Mouse (Mus musculus): Measurements from ENCODE around the gene Golgb1. TPM values are rescaled to one million over a fixed set of nuclear protein-coding genes. Genes with fewer than 3 reads are reported as not detected.
"Not testable (repeated sequence)": the region's sequence is repeated elsewhere in the genome, so short reads cannot be mapped to it uniquely, and the experiment has no call there.

The Golgb1 gene
- 91.6 and 97.5 TPM in 2 replicates for polyA plus RNA-seq (2015; fragmentation: Nextera tagmentation; extraction: Ambion mirVana)

- peak within 1 kb of the TSS; percentile 83 for H3K4me3 ChIP-seq (replicated peaks)
- WGBS = under 1% methylated on average over 43 of the region's 43 CpGs
- H3K4me1 ChIP-seq (replicated peaks) = peaks cover 31% of the 10 kb centered on the region
- peak within 1 kb of the TSS; percentile 81 for H3K4me2 ChIP-seq (replicated peaks)
- no peaks in the 10 kb centered on the region for H3K9me3 ChIP-seq
- H3K36me3 ChIP-seq = peaks cover 15% of the 10 kb centered on the region
- H3K27ac ChIP-seq = peak within 1 kb of the TSS; percentile 82
- no peaks in the 10 kb centered on the region for H3K27me3 ChIP-seq
- ATAC-seq = peak; percentile 100
- peak within 1 kb of the TSS; percentile 91 for H3K9ac ChIP-seq (replicated peaks)
These were observed at the start of gene Golgb1, which contains the start of gene Eaf2 for GRCm38 (mm10) chr16:36874583-36875275. Gene Golgb1, plus strand, starts transcription at chr16:36875140. Gene Eaf2, minus strand, starts transcription at chr16:36875003.

- no peak for ATAC-seq
- Histone ChIP-seq H3K4me3 (replicated peaks) (peak overlapping the region; percentile 79), H3K4me1 (replicated peaks) (peaks cover 26% of the 10 kb centered on the region), H3K9me3 (no peaks in the 10 kb centered on the region), H3K36me3 (no peaks in the 10 kb centered on the region), H3K27me3 (peaks cover 4% of the 10 kb centered on the region; the same call in 1 of the 2 replicates), H3K9ac (replicated peaks) (peak overlapping the region; percentile 24; the same call in 1 of the 2 replicates), H3K27ac (no peak overlapping the region), H3K4me2 (replicated peaks) (peak overlapping the region; percentile 72)
- WGBS = 6% methylated on average over 11 of the region's 11 CpGs
These were observed 47.3 kb upstream of the Golgb1 start for GRCm38 (mm10) chr16:36827611-36828053.

GRCm38 (mm10) chr16:36828054-36828786 is 46.7 kb upstream of the Golgb1 start, which contains the start of gene Iqcb1:
Gene Iqcb1, plus strand, starts transcription at chr16:36828385.
- WGBS = under 1% methylated on average over 64 of the region's 64 CpGs
- ATAC-seq = peak; percentile 99

GRCm38 (mm10) chr16:36828820-36829219 is 46.1 kb upstream of the Golgb1 start:
- WGBS = 6% methylated on average over 11 of the region's 11 CpGs
- Histone ChIP-seq H3K4me3 (replicated peaks) (peak overlapping the region; percentile 79), H3K36me3 (no peaks in the 10 kb centered on the region), H3K27ac (peak overlapping the region; percentile 84), H3K27me3 (peaks cover 4% of the 10 kb centered on the region; the same call in 1 of the 2 replicates), H3K4me2 (replicated peaks) (peak overlapping the region; percentile 72), H3K4me1 (replicated peaks) (peaks cover 26% of the 10 kb centered on the region), H3K9ac (replicated peaks) (peak overlapping the region; percentile 85), H3K9me3 (no peaks in the 10 kb centered on the region)
- peak; percentile 38 for ATAC-seq

More at GRCm38 (mm10) chr16:36828054-36828786, 46.7 kb upstream of the Golgb1 start, which contains the start of gene Iqcb1:
- H3K9ac ChIP-seq (replicated peaks) = peak within 1 kb of the TSS; percentile 85
- H3K27me3 ChIP-seq = peaks cover 4% of the 10 kb centered on the region; the same call in 1 of the 2 replicates
- no peaks in the 10 kb centered on the region for H3K36me3 ChIP-seq
- H3K9me3 ChIP-seq = no peaks in the 10 kb centered on the region
- H3K4me1 ChIP-seq (replicated peaks) = peaks cover 26% of the 10 kb centered on the region
- H3K4me2 ChIP-seq (replicated peaks) = peak within 1 kb of the TSS; percentile 72
- H3K4me3 ChIP-seq (replicated peaks) = peak within 1 kb of the TSS; percentile 79
- H3K27ac ChIP-seq = peak within 1 kb of the TSS; percentile 84

- not testable (repeated sequence) for ATAC-seq; H3K9me3 ChIP-seq; H3K9ac ChIP-seq (replicated peaks); H3K4me1 ChIP-seq (replicated peaks); H3K27ac ChIP-seq; H3K27me3 ChIP-seq; H3K4me2 ChIP-seq (replicated peaks); H3K4me3 ChIP-seq (replicated peaks)
- H3K36me3 ChIP-seq = peaks cover 28% of the 10 kb centered on the region
- 88% methylated on average over 1 of the region's 1 CpGs for WGBS
These were observed 28.0 kb upstream of the Golgb1 start for GRCm38 (mm10) chr16:36846894-36847293.

- Histone ChIP-seq H3K9ac (replicated peaks) (no peak overlapping the region), H3K9me3 (no peaks in the 10 kb centered on the region), H3K36me3 (peaks cover 33% of the 10 kb centered on the region), H3K4me3 (replicated peaks) (no peak overlapping the region), H3K27ac (no peak overlapping the region), H3K4me1 (replicated peaks) (no peaks in the 10 kb centered on the region), H3K27me3 (no peaks in the 10 kb centered on the region), H3K4me2 (replicated peaks) (no peak overlapping the region)
- 86% methylated on average over 3 of the region's 3 CpGs for WGBS
- no peak for ATAC-seq
These were observed 23.7 kb upstream of the Golgb1 start for GRCm38 (mm10) chr16:36851202-36851601.

GRCm38 (mm10) chr16:36863585-36863984 is 11.4 kb upstream of the Golgb1 start:
- H3K9me3 ChIP-seq = no peaks in the 10 kb centered on the region
- no peak for ATAC-seq
- H3K27me3 ChIP-seq = no peaks in the 10 kb centered on the region
- no peak overlapping the region for H3K9ac ChIP-seq (replicated peaks)
- H3K4me2 ChIP-seq (replicated peaks) = no peak overlapping the region
- no peak overlapping the region for H3K4me3 ChIP-seq (replicated peaks)
- peaks cover 41% of the 10 kb centered on the region for H3K36me3 ChIP-seq
- no peaks in the 10 kb centered on the region for H3K4me1 ChIP-seq (replicated peaks)
- WGBS = 96% methylated on average over 3 of the region's 3 CpGs
- no peak overlapping the region for H3K27ac ChIP-seq

GRCm38 (mm10) chr16:36869442-36869841 is 5.5 kb upstream of the Golgb1 start:
- Histone ChIP-seq H3K27ac (no peak overlapping the region), H3K9ac (replicated peaks) (no peak overlapping the region), H3K36me3 (peaks cover 47% of the 10 kb centered on the region), H3K9me3 (no peaks in the 10 kb centered on the region), H3K4me2 (replicated peaks) (no peak overlapping the region), H3K27me3 (no peaks in the 10 kb centered on the region), H3K4me1 (replicated peaks) (peaks cover 8% of the 10 kb centered on the region), H3K4me3 (replicated peaks) (no peak overlapping the region)
- WGBS = 95% methylated on average over 2 of the region's 2 CpGs
- ATAC-seq = no peak

- under 1% methylated on average over 48 of the region's 48 CpGs for WGBS
- no peak; the same call in 1 of the 2 replicates for ATAC-seq
These were observed 424 bp downstream of the Golgb1 start for GRCm38 (mm10) chr16:36875276-36875851.

GRCm38 (mm10) chr16:36877316-36877715 is 2.4 kb downstream of the Golgb1 start:
- H3K4me1 ChIP-seq (replicated peaks) = peaks cover 35% of the 10 kb centered on the region
- no peak overlapping the region for H3K4me2 ChIP-seq (replicated peaks)
- H3K27ac ChIP-seq = no peak overlapping the region
- no peaks in the 10 kb centered on the region for H3K9me3 ChIP-seq
- 72% methylated on average over 5 of the region's 5 CpGs for WGBS
- no peaks in the 10 kb centered on the region for H3K27me3 ChIP-seq
- ATAC-seq = no peak
- H3K36me3 ChIP-seq = peaks cover 1% of the 10 kb centered on the region
- no peak overlapping the region for H3K9ac ChIP-seq (replicated peaks)
- no peak overlapping the region for H3K4me3 ChIP-seq (replicated peaks)

More at GRCm38 (mm10) chr16:36875276-36875851, 424 bp downstream of the Golgb1 start:
- Histone ChIP-seq H3K27ac (peak overlapping the region; percentile 82), H3K36me3 (peaks cover 14% of the 10 kb centered on the region), H3K4me1 (replicated peaks) (peaks cover 33% of the 10 kb centered on the region), H3K27me3 (no peaks in the 10 kb centered on the region), H3K4me3 (replicated peaks) (peak overlapping the region; percentile 83), H3K4me2 (replicated peaks) (peak overlapping the region; percentile 81), H3K9me3 (no peaks in the 10 kb centered on the region), H3K9ac (replicated peaks) (peak overlapping the region; percentile 91)

GRCm38 (mm10) chr16:36882737-36883343 is 7.9 kb downstream of the Golgb1 start:
- peak overlapping the region; percentile 60 for H3K27ac ChIP-seq
- ATAC-seq = peak; percentile 43; the same call in 1 of the 2 replicates
- 24% methylated on average over 5 of the region's 5 CpGs for WGBS
- peaks cover 26% of the 10 kb centered on the region for H3K4me1 ChIP-seq (replicated peaks)
- H3K9ac ChIP-seq (replicated peaks) = no peak overlapping the region
- H3K4me3 ChIP-seq (replicated peaks) = no peak overlapping the region
- H3K9me3 ChIP-seq = no peaks in the 10 kb centered on the region
- no peaks in the 10 kb centered on the region for H3K27me3 ChIP-seq
- H3K4me2 ChIP-seq (replicated peaks) = no peak overlapping the region
- H3K36me3 ChIP-seq = peaks cover 18% of the 10 kb centered on the region
